ENCODE assay signal across 31 mouse cellular contexts in the genomic region with DNA sequence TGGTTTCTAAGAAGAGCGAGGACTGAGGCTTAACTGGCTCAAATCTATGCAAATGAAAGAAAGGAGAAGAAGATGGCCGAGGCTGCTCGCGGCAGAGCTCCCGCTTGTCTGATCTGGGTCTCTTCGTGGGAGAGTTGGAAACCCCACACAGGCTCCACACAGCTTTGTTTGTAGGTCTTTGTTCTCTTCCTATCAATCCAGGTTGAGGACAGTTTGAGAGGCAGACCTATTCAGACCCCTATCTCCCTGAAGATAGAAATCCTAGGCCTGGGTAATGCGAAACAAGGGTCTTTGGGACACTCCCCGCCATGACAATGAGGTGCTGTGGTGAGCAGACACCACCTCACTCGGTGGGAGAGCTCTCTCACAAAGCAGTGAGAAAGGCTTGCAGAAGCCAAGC. TPM values are rescaled to one million over a fixed set of nuclear protein-coding genes. Genes with fewer than 3 reads are reported as not detected.
A peak's percentile ranks its signal among the peaks of the same experiment; 100 is the strongest.
DNase-seq lines count a peak whose midpoint lies in the region; ATAC-seq and TF ChIP-seq lines count a peak whose summit lies in the region.
"Had no signal": no experiment of that assay in that cellular context is flagged by ENCODE, and none has a peak within 500 bp of the region (broad histone marks: within the 10 kb centered on the region; RNA-seq: fewer than 3 reads in every experiment).

No protein-coding gene starts in this region.

- WGBS in hindbrain, embryonic 11.5 days, result 21% methylated on average over 9 of the region's 9 CpGs
- WGBS in hindbrain, embryonic 10.5 days, result 32% methylated on average over 9 of the region's 9 CpGs

- no peak overlapping the region for H3K4me3 ChIP-seq in hindbrain, embryonic 11.5 days (ENCODE audit: low read depth, low read length)
- H3K4me3 ChIP-seq in hindbrain, embryonic 10.5 days, result no peak overlapping the region
- H3K4me3 ChIP-seq in E14TG2a.4 (replicated peaks; ENCODE audit: low read length) (peak overlapping the region; percentile 35; the same call in 1 of the 2 replicates), MEL (ENCODE audit: control insufficient read depth in 1 of 2, insufficient read depth in 1 of 2, low read depth in 2 of 2, low read length in 2 of 2) (peak overlapping the region; percentile 36 to 57)
- H3K4me3 ChIP-seq: forebrain, embryonic 10.5 days; forebrain, embryonic 13.5 days; hindbrain, embryonic 12.5 days; hindbrain, embryonic 15.5 days had no signal

- TF ChIP-seq CTCF in E14TG2a.4 (conservative IDR thresholded peaks at IDR 0.05; ENCODE audit: low read length) (no peak), MEL (IDR thresholded peaks at IDR 0.05 in 2 of 3, conservative IDR thresholded peaks at IDR 0.05 in 1 of 3; ENCODE audit: control insufficient read depth in 1 of 3, insufficient read depth in 1 of 3, low read depth in 2 of 3, low read length in 3 of 3, poor library complexity in 1 of 3, severe bottlenecking in 1 of 3) (no peak)

- no peak overlapping the region for H3K4me2 ChIP-seq in hindbrain, embryonic 11.5 days (replicated peaks; ENCODE audit: low read depth, low read length)
- H3K4me2 ChIP-seq: forebrain, embryonic 13.5 days; heart, embryonic 11.5 days; hindbrain, embryonic 12.5 days; hindbrain, embryonic 15.5 days had no signal

- DNase-seq in hindbrain, embryonic 11.5 days (ENCODE audit: low spot score), result peak; percentile 11
- no peak for DNase-seq in hindbrain, embryonic 10.5 days (ENCODE audit: low spot score)
- DNase-seq in MEL (ENCODE audit: low read depth, low spot score), result peak; percentile 40
- no peak for DNase-seq in embryo, embryonic 11 days
- no peak for DNase-seq in gastrocnemius, postnatal 36 days
- no peak for DNase-seq in natural killer cell, adult 2 months (ENCODE audit: low spot score in 2 of 2)
- DNase-seq: adrenal gland, adult 8-10 months; adrenal gland, postnatal 25 days; B cell, adult 2 months; cerebellum, adult 11-12 months; cerebellum, adult 8-10 months; cerebellum, postnatal 10 days; cerebellum, postnatal 36 days; gastrocnemius, postnatal 10 days; heart, adult 11 months had no signal

- intact Hi-C loops in gastrocnemius, postnatal 36 days (cut with DNase I), result no loop called here

- H3K36me3 ChIP-seq in hindbrain, embryonic 11.5 days (ENCODE audit: control insufficient read depth, insufficient read depth, low read length), result no peaks in the 10 kb centered on the region
- H3K36me3 ChIP-seq in hindbrain, embryonic 10.5 days, result no peaks in the 10 kb centered on the region
- peaks cover 20% of the 10 kb centered on the region for H3K36me3 ChIP-seq in E14TG2a.4 (ENCODE audit: insufficient read depth, low read length)
- peaks cover 0 to 3% of the 10 kb centered on the region in 2 experiments; a peak in 1 of 4 replicates for H3K36me3 ChIP-seq in MEL (ENCODE audit: control insufficient read depth in 1 of 2, insufficient read depth in 2 of 2, low read length in 2 of 2)
- H3K36me3 ChIP-seq: forebrain, embryonic 10.5 days; hindbrain, embryonic 12.5 days; hindbrain, embryonic 15.5 days had no signal

- H3K27me3 ChIP-seq in hindbrain, embryonic 11.5 days (ENCODE audit: control insufficient read depth, insufficient read depth, low read length), result no peaks in the 10 kb centered on the region
- no peaks in the 10 kb centered on the region for H3K27me3 ChIP-seq in hindbrain, embryonic 10.5 days (ENCODE audit: insufficient read depth, poor library complexity, severe bottlenecking)
- H3K27me3 ChIP-seq in E14TG2a.4 (ENCODE audit: insufficient read depth, low read length) (no peaks in the 10 kb centered on the region), MEL (ENCODE audit: control insufficient read depth in 1 of 2, insufficient read depth in 2 of 2, low read length in 2 of 2) (peaks cover 5 to 15% of the 10 kb centered on the region in 2 experiments)
- H3K27me3 ChIP-seq: forebrain, embryonic 13.5 days; hindbrain, embryonic 12.5 days; hindbrain, embryonic 15.5 days; Patski had no signal

- no peaks in the 10 kb centered on the region for H3K9me3 ChIP-seq in hindbrain, embryonic 11.5 days (ENCODE audit: control insufficient read depth, low read length)
- H3K9me3 ChIP-seq in hindbrain, embryonic 10.5 days, result no peaks in the 10 kb centered on the region
- H3K9me3 ChIP-seq in E14TG2a.4 (ENCODE audit: low read length) (no peaks in the 10 kb centered on the region), MEL (replicated peaks; ENCODE audit: insufficient read depth, low read length) (no peaks in the 10 kb centered on the region)
- H3K9me3 ChIP-seq: forebrain, embryonic 10.5 days; forebrain, embryonic 13.5 days; hindbrain, embryonic 12.5 days; hindbrain, embryonic 15.5 days had no signal

- TF ChIP-seq POLR2A in MEL (IDR thresholded peaks at IDR 0.05; ENCODE audit: control insufficient read depth in 1 of 2, insufficient read depth in 1 of 2, low read depth in 1 of 2, low read length in 2 of 2, poor library complexity in 1 of 2), result no peak

- ATAC-seq in hindbrain, embryonic 11.5 days (ENCODE audit: low FRiP score), result no peak
- ATAC-seq: activated CD4-positive, CD25-positive, alpha-beta regulatory T cell, adult 4 months; forebrain, embryonic 13.5 days; forebrain, embryonic 16.5 days; intestine, postnatal 0 days; Patski had no signal

- TF ChIP-seq RAD21 in MEL (IDR thresholded peaks at IDR 0.05; ENCODE audit: low read depth, low read length), result no peak

- H3K27ac ChIP-seq in hindbrain, embryonic 11.5 days (ENCODE audit: low read depth, low read length), result no peak overlapping the region
- H3K27ac ChIP-seq in hindbrain, embryonic 10.5 days, result no peak overlapping the region; the same call in 1 of the 2 replicates
- H3K27ac ChIP-seq in MEL (ENCODE audit: control insufficient read depth, low read depth, low read length), result no peak overlapping the region
- H3K27ac ChIP-seq: forebrain, embryonic 10.5 days; forebrain, embryonic 13.5 days; hindbrain, embryonic 12.5 days; hindbrain, embryonic 15.5 days had no signal

- no peaks in the 10 kb centered on the region for H3K4me1 ChIP-seq in hindbrain, embryonic 11.5 days (replicated peaks; ENCODE audit: control insufficient read depth, insufficient read depth, low read length)
- peaks cover 31% of the 10 kb centered on the region for H3K4me1 ChIP-seq in hindbrain, embryonic 10.5 days (replicated peaks)
- H3K4me1 ChIP-seq in E14TG2a.4 (replicated peaks; ENCODE audit: low read depth, low read length) (peaks cover 96% of the 10 kb centered on the region), MEL (ENCODE audit: control insufficient read depth in 1 of 2, insufficient read depth in 2 of 2, low read length in 2 of 2) (peaks cover 0 to 3% of the 10 kb centered on the region in 2 experiments; a peak in 1 of 4 replicates)
- H3K4me1 ChIP-seq: forebrain, embryonic 13.5 days; hindbrain, embryonic 15.5 days had no signal

- no peaks in the 10 kb centered on the region for H3K79me2 ChIP-seq in MEL (ENCODE audit: control insufficient read depth, insufficient read depth, low read length, poor library complexity)

- H3K9ac ChIP-seq in hindbrain, embryonic 11.5 days (ENCODE audit: low read depth, low read length), result no peak overlapping the region
- H3K9ac ChIP-seq in MEL (ENCODE audit: control insufficient read depth, low read depth, low read length, poor library complexity, severe bottlenecking), result peak overlapping the region; percentile 47
- H3K9ac ChIP-seq: forebrain, embryonic 13.5 days; hindbrain, embryonic 12.5 days; hindbrain, embryonic 15.5 days had no signal

- TF ChIP-seq EP300 in MEL (IDR thresholded peaks at IDR 0.05; ENCODE audit: low read depth in 1 of 2, low read length in 2 of 2), result no peak

TF ChIP-seq in MEL, 35 proteins besides CTCF, POLR2A, EP300 and RAD21:
- TF ChIP-seq TAL1 (IDR thresholded peaks at IDR 0.05; ENCODE audit: low read length), result no peak
- no peak for TF ChIP-seq MYB (IDR thresholded peaks at IDR 0.05; ENCODE audit: low read depth, low read length)
- TF ChIP-seq POLR2AphosphoS5 (IDR thresholded peaks at IDR 0.05; ENCODE audit: borderline replicate concordance, low read depth, low read length), result no peak
- TF ChIP-seq CHD2 (IDR thresholded peaks at IDR 0.05; ENCODE audit: low read length), result no peak
- TF ChIP-seq NELFE (IDR thresholded peaks at IDR 0.05; ENCODE audit: low read depth, low read length), result no peak
- TF ChIP-seq MEF2A (IDR thresholded peaks at IDR 0.05; ENCODE audit: extremely low read depth, insufficient replicate concordance, low read depth, low read length, poor library complexity, severe bottlenecking), result no peak

RNA-seq across cellular contexts. Expression of a gene that starts 34.7 kb away (rescaled TPM):
- polyA plus RNA-seq in hindbrain, embryonic 11.5 days (2014; fragmentation: Nextera tagmentation; extraction: Ambion mirVana), result 0.15 TPM in 1 of 2 replicates, not detected in the other
- polyA plus RNA-seq in hindbrain, embryonic 10.5 days (2016; fragmentation: Nextera tagmentation; extraction: Ambion mirVana), result not detected in 2 replicates
- total RNA-seq in MEL (2012; rRNA removed), result not detected in 2 replicates
- not detected for polyA plus RNA-seq in MEL (2012; ENCODE audit: insufficient read depth in 1 of 2, insufficient read length in 2 of 2, low read depth in 1 of 2, low replicate concordance in 2 of 2, missing spikeins in 1 of 2)
- not detected for total RNA-seq in gastrocnemius, postnatal 36 days (2021)
- total RNA-seq: gastrocnemius, adult 18-20 months; heart, adult 8-10 months; heart, postnatal 25 days had no signal
- polyA plus RNA-seq: activated CD4-positive, CD25-positive, alpha-beta regulatory T cell, adult 4 months; cortical plate, adult 2 months; forebrain, embryonic 10.5 days; forebrain, embryonic 16.5 days; heart, postnatal 0 days; intestine, embryonic 14.5 days had no signal

RNA-seq across cellular contexts. Expression of a gene that starts 34.9 kb away (rescaled TPM):
- not detected in 2 replicates for polyA plus RNA-seq in hindbrain, embryonic 11.5 days (2014; fragmentation: Nextera tagmentation; extraction: Ambion mirVana)
- polyA plus RNA-seq in hindbrain, embryonic 10.5 days (2016; fragmentation: Nextera tagmentation; extraction: Ambion mirVana), result 0.18 and 0.26 TPM in 2 replicates
- 0.78 and 1.5 TPM in 2 replicates for total RNA-seq in MEL (2012; rRNA removed)
- polyA plus RNA-seq in MEL (2012; ENCODE audit: insufficient read depth in 1 of 2, insufficient read length in 2 of 2, low read depth in 1 of 2, low replicate concordance in 2 of 2, missing spikeins in 1 of 2), result 1 to 10 TPM in 1 of 2 experiments, not detected in 1; 1.3 TPM
- 1 to 10 TPM in 1 of 2 experiments, under 1 TPM in 1; 0.99 to 1.7 TPM for total RNA-seq in gastrocnemius, postnatal 36 days (2021)
- polyA plus RNA-seq: forebrain, embryonic 13.5 days had no signal

Comparison
In these comparisons a context has a peak if more than half of its experiments do, and no peak if none do; other contexts are left out.
1. DNase-seq: peak in hindbrain, embryonic 11.5 days (single experiment) and MEL (single experiment); none in hindbrain, embryonic 10.5 days (single experiment), embryo, embryonic 11 days (single experiment), gastrocnemius, postnatal 36 days (0 of 2) and natural killer cell, adult 2 months (0 of 2).
2. H3K4me3 ChIP-seq: peak in E14TG2a.4 (single experiment) and MEL (2 of 2); none in hindbrain, embryonic 11.5 days (single experiment) and hindbrain, embryonic 10.5 days (single experiment).